Mouse (Mus musculus): Measurements from ENCODE around the gene Itpr1. TPM values are rescaled to one million over a fixed set of nuclear protein-coding genes. Genes with fewer than 3 reads are reported as not detected.

Itpr1 gene
- total RNA-seq, 2 experiments from 2014 or later = 106 to 129 TPM

DNA sequence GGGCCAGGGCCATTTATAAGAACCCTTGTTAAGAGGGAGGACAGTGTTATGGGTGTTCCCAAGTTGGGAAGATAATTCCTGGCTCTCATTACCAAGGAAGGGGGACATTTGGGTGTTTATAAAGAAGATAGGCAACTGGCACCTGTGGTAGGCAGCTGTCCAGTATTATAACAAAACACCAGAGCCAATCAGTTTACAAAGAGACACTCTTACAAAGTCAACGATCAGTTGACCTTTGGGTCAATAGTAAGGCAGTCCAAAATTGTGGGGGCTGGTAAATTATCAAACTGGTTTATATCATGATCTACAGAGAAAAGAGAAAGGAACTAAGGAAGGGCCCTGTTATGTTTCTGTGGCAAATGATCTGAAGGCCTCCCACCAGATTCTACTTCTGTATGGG lies 104.1 kb downstream of the Itpr1 start:
- DNase-seq (ENCODE audit: low spot score in 2 of 2) = no peak

DNA sequence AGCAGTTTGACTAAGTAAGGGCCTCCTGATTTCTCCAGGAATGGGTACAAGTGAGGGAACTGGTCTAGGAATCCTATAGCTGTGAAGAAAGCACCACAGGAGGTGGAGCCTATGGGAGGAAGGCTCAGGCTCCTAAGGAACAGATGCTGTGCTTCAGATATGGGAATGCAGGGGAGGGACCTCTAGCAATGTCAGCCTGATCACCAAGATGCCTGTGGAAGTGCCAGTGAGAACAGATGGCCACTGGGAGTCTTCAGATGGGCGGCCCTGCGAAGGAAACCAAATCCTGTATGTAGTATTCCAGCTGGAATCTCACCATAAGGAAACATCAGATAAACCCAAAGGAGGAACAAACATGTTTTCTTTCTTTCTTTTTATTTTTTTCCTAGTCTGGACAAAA lies 108.8 kb downstream of the Itpr1 start:
- DNase-seq (ENCODE audit: low spot score in 2 of 2) = no peak

DNA sequence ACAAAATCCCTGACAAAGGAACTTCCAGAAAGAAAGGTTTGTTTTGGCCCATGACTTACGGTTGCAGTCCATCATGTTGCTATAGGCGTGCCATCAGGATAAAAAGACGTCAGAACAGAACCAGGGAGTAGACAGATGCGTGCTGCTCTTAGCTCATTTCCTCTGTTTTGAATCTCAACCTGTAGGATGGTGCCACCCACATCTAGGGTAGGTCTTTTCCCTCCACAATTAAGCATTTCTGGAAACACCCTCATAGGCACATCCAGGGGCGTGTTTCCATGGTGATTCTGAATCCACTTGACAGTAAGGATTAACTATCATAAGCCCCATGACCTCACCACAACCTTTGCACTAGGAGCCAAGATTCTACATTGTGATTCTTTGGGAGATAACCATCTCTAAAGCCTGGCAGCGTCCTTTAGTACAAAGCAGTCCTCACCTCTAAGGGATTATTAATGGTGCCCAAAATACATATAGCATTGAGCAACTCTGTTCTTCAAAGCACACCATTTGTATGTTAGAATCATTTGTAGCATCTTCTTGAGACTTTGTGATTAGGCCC lies 111.6 kb downstream of the Itpr1 start:
- no peak for DNase-seq (ENCODE audit: low spot score in 2 of 2)

DNA sequence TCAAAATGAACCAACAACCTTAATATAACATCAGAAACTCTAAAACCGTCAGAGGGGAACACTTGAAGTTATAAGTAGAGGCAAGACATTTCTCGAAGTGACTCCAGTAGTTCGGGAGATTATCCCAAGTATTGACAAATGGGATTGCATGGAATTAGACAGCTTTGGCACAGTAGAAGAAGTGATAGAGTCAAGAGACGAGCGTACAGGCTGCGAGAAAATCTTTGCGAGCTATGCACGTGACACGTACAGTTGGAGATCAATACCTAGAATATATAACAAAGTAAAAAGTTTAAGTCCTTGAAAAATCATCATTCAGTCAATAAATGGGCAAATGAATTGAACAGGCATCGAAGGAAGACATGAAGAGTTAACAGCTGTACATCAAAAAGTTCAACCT lies 112.5 kb downstream of the Itpr1 start:
- no peak for DNase-seq (ENCODE audit: low spot score in 2 of 2)

DNA sequence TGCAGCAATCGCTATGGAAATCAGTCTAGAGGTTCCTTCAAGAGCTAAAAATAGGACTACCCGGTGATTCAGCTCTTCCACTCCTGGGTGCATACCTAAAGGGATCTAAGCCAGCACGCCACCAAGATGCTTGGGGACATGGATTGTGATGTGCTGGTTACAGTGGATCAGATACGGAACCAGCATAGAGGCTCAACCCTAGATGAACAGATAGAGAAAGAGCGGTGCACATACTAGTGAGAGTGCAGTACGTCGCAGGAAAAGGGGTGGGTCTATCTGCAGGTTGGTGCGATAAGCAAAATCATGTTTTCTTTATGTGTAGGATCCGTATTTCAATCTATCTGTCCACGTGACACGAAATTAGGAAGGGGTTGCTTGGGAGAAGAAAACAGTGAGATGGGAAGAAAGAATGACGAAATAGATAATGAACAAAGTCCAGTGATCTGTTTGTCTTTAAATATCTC lies 113.1 kb downstream of the Itpr1 start:
- DNase-seq (ENCODE audit: low spot score in 2 of 2) = no peak

DNA sequence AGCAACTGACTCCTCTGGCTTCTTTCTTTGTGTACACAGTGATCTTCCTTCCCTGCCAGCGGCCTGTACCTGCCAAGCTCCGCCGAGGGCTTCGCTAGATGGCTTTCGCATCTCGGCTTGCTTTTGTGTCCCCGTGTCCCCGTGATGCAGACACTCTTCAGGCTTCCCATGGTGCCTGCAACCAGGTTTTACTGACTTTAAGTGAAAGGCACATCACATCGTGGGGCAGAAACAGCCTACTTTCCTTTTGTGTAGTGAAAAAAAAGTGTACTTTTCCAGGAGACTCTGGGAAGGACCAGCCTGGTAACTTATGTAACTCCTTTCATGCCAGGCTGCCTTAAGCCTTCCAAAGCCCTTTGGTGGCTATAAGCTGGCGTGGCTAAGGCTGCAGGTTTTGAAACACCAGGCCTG lies 113.9 kb downstream of the Itpr1 start:
- DNase-seq (ENCODE audit: low spot score in 2 of 2) = no peak

DNA sequence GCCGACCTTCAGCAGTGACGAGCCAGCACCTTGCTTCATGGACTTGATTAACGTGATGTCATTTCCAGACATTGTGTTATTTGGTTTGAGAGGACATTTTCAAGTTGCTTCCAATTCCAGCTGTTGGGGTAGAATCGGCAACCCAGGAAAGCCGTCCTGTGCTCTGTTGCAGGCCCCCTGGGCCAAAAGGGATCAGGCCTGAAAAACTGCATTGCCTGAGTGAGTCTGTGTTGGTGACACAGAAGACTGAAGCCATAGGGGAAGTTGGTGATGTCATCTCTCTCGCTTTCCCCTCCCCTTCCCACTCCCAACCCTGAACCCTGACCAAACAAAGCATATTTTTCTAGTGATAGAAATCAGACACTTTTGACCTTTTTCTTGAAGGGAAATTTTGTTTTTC lies 114.7 kb downstream of the Itpr1 start:
- DNase-seq (ENCODE audit: low spot score in 2 of 2) = no peak

DNA sequence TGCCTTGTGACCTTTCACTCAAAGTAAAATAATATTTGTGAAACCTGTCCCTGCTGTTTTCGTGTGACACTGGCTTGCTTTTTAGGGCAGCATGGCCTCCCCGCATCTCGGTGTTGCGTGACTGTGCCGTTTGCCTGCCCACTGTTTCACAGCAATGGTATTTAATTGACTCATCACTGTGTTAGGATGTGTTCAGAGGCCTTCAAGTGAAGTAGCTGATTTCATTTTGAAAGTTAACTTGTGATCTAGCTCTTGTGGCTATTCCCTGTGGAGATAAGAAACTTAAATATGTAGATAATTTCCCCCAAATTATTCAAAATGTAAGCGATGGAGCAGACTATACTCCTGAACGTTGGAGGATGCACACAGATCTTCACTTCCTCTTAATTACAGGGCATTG lies 115.4 kb downstream of the Itpr1 start:
- DNase-seq (ENCODE audit: low spot score in 2 of 2) = no peak

DNA sequence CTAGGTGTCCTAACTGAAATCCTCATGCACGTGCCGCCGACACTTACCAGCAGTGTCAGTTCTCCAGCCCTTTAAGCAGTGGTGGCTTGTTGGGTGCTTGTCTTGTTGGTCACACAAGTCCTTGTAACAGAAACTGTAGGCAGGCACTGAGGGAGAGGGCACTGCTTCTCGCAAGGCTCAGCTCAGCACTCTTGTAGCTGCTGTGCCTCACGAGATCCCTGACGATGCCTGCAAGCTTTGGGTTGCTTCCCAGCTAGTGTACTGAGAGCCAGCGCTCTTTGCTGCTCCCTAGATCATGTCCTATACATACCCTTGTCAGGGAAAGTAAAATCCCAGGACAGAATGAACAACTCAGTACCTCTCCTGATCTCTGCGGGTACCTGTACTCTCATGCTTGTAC lies 117.6 kb downstream of the Itpr1 start:
- no peak for DNase-seq (ENCODE audit: low spot score in 2 of 2)

DNA sequence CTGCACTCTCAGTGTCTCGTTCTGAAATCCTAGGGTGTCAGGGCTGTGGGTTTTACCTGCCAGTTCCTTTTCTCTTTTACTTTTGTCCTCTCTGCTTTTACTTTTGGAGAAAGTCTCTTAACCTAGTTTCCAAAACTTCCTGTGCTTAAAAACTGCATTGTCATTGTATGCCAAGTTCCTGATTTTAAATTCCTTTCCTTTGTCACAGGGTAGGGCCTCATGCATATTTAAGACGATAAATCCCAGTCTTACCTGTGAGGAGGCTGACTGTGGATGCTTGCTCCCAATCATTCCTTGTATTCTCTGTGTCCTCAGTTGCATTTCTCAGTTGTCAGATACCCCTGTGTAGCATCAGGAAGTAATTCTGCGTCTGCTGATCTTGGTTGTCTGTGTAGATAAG lies 118.4 kb downstream of the Itpr1 start:
- DNase-seq (ENCODE audit: low spot score in 2 of 2) = no peak

DNA sequence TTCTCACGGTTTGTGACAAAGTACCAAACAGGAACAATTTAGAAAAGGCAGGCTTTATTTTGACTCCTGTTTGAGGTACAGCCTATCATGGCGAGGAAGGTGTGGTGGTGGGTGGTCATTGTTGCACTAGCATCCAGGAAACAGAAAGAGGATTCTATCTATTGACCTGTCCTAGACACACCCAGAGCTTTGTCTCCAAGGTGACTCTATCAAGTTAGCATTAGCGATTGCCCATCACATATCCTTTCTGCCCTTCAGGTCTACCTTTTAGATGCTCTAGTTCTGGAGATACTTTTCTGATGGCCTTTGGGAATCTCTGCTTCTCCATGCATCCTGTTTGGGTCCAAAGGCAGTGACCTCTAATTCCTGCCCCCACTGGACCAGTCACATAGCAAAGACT lies 121.2 kb downstream of the Itpr1 start:
- no peak for DNase-seq (ENCODE audit: low spot score in 2 of 2)

DNA sequence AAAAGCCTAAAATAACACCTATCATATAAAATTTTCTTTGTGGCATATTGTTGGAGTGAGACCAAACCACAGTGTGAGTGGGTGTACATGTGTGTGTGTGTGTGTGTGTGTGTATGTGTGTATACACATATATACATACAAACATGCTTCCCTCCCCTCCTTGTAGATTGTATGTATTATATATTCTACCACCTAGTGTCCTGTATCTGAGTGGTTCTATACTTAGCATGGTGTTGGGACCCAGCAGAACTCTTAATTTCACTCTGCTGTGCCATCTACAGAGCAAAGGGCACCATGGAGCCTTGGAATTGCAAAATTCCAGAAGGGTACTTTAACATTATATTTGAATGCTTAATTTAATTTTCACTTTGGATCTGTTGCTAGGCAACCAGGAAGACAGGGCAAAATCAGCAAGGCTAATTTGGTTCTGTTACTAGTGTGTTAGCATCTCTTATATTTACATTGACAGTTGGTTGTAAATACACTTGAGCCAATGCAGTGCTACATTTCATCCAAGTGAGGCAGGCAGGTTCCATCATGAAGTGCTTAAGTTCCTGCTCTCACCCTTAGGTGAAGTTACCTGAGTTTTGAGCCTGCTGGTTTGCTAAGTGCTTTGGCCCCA lies 122.4 kb downstream of the Itpr1 start:
- no peak for DNase-seq (ENCODE audit: low spot score in 2 of 2)

DNA sequence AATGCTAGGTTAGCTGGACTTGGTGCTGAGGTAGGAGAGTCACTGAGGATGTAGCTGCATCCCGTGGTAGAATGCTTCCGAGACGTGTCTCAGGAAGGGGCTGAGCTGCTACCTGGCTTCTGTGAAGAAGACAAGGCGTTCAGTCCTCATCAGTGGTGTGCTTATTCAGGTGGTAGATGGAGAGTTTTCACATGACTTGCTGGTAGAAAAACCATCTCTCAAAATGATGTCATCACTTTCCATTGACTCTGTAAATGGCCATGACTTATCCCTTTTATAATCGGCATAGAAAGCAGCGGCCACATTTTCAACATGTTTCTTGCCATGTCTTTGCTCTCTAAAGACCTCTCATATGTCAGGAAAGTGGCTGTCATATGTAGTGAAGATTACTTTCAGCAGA lies 123.6 kb downstream of the Itpr1 start:
- DNase-seq (ENCODE audit: low spot score in 2 of 2) = no peak

DNA sequence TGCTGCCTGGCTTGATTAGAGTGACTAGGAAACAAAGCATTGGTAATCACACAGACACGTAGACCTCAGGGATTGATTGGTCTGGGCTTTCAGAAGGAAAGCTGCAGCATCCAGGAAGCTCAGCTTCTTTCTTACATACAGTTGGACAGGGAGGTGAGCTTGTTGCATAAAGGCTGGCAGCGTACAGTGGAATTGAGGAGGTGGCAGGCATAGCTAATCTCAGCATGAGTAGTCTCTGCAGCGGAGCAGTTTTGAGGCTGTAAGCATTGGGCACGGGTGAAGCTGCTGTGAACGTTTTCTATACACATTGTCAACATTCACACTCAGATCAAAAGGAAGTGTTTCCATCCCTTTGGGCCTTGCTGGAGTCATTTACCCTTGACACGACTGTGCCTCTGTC lies 124.4 kb downstream of the Itpr1 start:
- no peak for DNase-seq (ENCODE audit: low spot score in 2 of 2)

DNA sequence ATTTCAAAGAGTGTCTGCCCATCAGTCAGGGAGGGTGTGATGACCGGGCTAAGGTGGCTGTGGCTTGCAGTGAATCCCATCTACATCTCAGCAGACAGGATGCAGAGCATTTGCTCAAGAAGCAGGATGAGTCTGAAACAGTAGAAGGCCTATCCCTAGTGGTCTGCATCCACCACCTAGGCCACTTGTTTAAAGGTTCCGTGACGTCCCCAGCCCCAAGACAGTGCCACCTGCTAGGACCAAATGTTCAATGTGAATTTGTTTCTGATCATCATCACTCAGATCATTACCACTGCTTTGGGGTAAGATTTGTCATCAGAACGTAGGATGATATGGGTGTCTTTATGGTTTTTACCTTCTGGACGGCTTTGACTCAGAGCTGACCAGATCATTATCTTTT lies 125.5 kb downstream of the Itpr1 start:
- DNase-seq (ENCODE audit: low spot score in 2 of 2) = no peak

DNA sequence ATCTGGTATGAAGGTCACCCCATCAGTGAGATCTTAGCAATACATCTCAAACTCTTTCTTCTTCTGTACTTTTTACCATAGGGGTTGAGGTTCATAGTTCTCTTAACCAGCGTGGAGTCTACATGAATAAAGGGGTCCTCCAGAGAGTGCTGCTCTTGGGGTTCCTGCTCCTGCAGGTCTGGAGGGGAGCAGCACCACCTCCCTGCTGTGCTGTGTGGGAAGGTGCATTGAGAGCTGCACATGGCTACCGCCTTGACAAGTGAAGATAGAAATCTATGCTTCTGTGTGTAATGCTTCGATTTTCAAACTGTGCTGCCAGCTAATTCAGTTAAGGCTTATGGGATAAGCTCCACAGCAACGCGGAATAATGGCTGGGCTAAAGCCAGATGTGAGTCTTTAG lies 130.1 kb downstream of the Itpr1 start:
- no peak for DNase-seq (ENCODE audit: low spot score in 2 of 2)

DNA sequence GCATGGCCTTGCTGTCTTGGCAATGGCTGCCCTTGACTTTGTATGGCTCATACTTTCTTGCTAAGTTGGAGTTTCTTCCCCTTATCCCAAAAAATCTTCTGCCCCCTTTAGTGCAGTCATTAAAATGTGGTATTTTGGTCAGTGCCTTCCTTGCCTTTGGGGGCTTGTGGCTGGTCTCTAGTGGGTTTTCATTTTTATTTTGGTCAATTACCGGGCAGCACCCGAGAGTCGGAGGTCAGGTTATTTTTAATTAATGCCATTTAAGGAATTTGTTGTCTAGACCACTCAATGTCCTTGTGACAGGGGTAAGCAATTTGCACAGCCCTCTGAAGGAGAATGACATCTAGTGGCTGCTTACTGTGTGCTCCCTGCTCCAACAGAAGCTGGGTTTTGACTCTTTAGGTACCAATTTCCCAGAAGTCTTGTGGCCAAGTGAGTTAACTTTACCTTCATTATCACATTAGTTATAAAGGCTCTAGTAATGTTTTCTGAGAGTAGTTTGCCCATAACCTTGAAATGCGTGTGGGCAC lies 130.9 kb downstream of the Itpr1 start:
- DNase-seq (ENCODE audit: low spot score in 2 of 2) = no peak

DNA sequence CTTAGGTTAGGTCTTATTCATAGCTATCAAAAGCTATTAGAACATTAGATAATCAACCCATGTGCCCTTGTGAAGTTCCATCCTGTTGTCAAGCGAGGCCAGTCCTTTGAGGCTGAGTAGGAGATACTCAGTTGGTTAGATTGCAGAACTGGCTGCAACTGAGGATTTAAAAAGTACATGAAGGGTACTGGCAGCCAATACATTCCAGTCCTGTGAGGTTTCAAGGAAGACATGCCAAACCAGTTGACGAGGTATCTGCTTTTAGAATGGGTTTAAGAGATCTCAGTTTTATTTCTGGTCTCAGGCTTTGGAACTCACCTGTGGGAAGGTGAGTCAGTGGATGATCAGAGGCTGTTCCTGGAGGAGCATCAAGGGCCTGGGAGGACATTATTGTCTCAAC lies 137.9 kb downstream of the Itpr1 start:
- no peak for DNase-seq (ENCODE audit: low spot score in 2 of 2)

DNA sequence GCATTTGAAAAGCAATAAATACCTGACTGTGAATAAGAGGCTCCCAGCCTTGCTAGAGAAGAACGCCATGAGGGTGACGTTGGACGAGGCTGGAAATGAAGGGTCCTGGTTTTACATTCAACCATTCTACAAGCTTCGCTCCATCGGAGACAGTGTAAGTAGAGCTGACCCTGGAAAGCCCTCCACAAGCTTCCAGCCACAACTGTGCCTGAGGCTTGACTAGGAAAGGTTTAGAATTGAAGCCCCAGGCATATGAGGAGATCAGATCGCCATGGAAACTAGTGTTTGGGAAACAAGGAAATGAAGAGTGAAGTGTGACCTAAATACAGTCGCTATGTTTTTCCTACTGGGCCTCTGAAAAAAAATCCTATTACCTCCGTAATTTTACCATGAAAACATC lies 139.1 kb downstream of the Itpr1 start:
- no peak for DNase-seq (ENCODE audit: low spot score in 2 of 2)

DNA sequence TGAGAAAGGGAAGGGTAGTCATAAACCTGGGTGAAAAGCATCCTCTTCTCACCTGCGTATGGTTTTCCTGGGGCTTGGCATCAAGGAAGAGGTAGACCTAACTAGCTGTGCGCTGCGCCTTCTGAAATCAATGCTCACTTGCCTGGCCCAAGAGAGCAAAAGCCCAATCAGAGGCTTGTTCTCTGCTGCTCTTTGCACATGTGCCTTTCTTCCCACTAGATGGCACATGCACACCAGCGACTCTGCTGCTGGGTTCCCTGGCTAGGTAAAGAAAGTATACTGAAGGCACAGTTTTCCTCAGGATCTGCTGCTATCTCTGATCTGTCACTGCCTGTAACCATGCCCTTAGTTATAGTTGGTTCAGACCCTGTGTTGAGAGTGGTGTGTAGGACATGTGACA lies 154.5 kb downstream of the Itpr1 start:
- no peak for DNase-seq (ENCODE audit: low spot score in 2 of 2)

DNA sequence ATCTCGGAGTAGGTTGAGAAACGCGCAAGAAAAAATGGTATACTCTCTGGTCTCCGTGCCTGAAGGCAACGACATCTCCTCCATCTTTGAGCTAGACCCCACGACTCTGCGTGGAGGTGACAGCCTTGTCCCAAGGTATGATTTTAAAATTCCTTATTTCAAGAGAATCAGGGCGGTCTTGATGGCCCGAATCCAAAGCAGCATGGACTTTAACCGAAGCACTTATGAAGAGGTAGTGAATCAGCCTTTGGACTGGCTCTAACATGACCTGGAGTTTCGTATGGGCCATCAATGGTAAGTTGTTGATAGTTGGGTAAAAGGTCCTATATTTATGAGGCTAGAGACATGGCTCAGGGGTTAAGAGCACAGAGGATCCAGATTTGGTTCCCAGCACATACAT lies 156.1 kb downstream of the Itpr1 start:
- DNase-seq (ENCODE audit: low spot score in 2 of 2) = no peak

DNA sequence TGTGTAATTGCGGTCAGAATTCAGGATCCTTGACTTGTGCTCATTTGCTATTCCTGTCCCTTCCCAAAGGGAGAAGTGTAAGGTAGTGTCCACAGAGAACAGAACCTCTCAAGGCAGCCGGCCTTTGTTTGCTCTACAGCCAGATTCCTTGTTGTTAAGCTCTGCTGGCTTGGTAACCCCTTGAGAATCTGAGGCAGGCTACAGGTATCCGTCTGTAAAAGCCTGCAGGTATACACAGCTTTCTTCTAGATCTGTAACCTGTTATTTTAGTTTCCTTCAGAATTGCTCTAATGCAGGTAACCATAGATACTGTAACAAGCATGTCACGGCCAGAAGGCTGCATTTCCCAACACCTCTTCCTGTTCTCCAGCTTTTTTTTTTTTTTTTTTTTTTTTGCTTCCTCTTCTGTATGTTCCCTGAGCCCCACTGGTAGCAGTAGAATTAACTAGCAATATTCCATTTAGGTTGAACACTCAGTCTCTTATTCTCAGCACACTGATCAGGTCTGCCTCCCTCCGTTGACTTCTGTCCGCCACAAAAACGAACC lies 158.5 kb downstream of the Itpr1 start:
- DNase-seq (ENCODE audit: low spot score in 2 of 2) = no peak

DNA sequence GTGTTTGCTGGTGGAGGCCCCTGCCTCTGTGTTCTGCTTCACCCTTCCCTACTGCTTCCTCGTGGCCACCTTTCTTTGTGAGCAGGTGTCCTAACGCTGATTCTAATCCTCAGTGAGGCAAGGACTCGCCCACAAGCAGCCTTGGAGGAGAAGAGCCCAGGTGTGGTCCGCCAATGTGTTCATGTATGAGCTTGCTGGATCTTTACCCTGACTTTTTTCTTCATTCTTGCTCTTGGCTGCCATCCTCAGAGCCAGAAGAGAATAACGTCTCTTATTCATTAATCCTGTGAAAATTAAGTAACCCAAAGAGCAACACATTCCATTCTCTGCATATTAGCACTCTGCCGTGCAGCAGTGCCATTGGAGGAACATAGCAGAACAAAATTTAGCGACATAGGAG lies 161.1 kb downstream of the Itpr1 start:
- DNase-seq (ENCODE audit: low spot score in 2 of 2) = no peak

All from adrenal gland, postnatal 4 days (tissue).